Mouse (Mus musculus): ENCODE measurements around the gene Wasl. TPM values are rescaled to one million over a fixed set of nuclear protein-coding genes. Genes with fewer than 3 reads are reported as not detected.

Wasl gene
- polyA plus RNA-seq, 1 experiment: 39.3 TPM

DNA sequence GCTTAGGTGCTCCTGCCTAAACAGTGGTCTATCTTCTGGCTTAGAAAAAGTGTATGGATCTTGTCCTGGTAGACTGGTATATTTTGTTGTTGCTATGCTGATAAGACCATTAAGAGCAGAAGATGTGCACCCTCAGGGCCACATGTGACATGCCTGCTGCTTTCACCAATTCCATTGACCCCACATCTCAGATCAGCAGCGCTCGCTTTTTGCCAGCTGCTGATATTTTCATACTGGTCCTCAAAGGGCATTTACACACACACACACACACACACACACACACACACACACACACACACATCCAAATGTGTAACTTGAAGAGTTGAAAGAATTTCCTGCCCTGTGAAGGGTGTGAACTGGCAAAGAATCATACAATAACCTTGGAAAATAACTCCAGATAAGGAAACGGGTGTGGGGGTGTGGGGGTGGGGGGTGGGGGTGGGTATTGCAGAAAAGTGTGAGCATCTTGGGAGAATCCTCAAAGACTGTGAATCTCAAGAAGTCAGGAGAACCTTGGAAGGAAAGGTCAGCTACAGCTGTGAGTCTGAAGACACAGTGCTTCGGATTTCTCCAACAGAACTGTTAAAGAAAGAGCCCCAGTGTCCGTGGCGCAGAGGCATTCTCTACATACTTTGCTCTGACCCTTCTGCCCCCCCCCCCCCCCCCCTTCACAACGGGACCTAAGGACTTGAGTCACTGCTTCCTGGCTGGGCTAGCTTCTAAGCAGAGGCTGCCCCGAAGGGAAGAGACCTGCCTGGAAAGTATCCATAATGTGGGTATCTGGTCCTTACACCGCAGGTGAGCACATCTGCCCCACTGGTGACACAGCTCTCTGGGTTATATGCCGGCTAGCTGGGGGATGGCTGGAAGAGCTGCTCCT is 79.1 kb downstream of the Wasl start:
- 39% methylated on average over 10 of the region's 10 CpGs for WGBS
- H3K36me3 ChIP-seq (ENCODE audit: control insufficient read depth, insufficient read depth, low read length): no peaks in the 10 kb centered on the region

DNA sequence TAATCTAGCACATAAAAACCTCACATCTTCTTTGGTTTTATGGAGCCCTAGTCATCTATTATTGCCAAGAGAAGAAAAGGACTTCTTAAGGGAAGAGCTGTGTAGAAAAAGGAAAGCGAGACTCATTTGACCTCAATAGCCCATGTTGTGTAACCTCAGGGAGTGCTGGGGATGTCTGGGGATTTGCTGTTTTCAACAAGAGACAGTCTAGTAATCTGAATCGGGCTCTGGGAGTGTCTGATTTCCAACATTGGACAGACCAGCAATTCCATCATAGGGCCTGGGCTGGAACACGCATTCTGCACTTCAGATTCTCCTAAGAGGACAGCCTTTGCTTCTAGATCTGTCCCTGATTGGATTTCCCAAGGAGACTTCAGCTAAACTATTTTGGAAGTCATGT is 81.4 kb downstream of the Wasl start:
- no peaks in the 10 kb centered on the region for H3K36me3 ChIP-seq (ENCODE audit: control insufficient read depth, insufficient read depth, low read length)
- TF ChIP-seq CTCF (conservative IDR thresholded peaks at IDR 0.05; ENCODE audit: insufficient read depth, insufficient read length, low read depth, low read length) (no peak), POLR2A (IDR thresholded peaks at IDR 0.05; ENCODE audit: low read depth, low read length) (no peak)
- no peaks in the 10 kb centered on the region for H3K4me1 ChIP-seq (ENCODE audit: control insufficient read depth, insufficient read depth, low read length)
- WGBS: 73% methylated on average over 3 of the region's 3 CpGs
- DNase-seq: no peak
- H3K4me3 ChIP-seq (ENCODE audit: insufficient read depth, low read depth, low read length): no peak overlapping the region
- no peaks in the 10 kb centered on the region for H3K27me3 ChIP-seq (replicated peaks; ENCODE audit: control insufficient read depth, insufficient read depth, low read length)
- no peak overlapping the region for H3K27ac ChIP-seq (ENCODE audit: insufficient read depth, low read depth, low read length)

More for the DNA sequence above, 79.1 kb downstream of the Wasl start:
- Histone ChIP-seq H3K27me3 (replicated peaks; ENCODE audit: control insufficient read depth, insufficient read depth, low read length) (no peaks in the 10 kb centered on the region), H3K4me3 (ENCODE audit: insufficient read depth, low read depth, low read length) (no peak overlapping the region), H3K27ac (ENCODE audit: insufficient read depth, low read depth, low read length) (peak overlapping the region; percentile 87), H3K4me1 (ENCODE audit: control insufficient read depth, insufficient read depth, low read length) (no peaks in the 10 kb centered on the region)
- no peak for TF ChIP-seq POLR2A (IDR thresholded peaks at IDR 0.05; ENCODE audit: low read depth, low read length)
- TF ChIP-seq CTCF (conservative IDR thresholded peaks at IDR 0.05; ENCODE audit: insufficient read depth, insufficient read length, low read depth, low read length): no peak
- DNase-seq: peak; percentile 37

DNA sequence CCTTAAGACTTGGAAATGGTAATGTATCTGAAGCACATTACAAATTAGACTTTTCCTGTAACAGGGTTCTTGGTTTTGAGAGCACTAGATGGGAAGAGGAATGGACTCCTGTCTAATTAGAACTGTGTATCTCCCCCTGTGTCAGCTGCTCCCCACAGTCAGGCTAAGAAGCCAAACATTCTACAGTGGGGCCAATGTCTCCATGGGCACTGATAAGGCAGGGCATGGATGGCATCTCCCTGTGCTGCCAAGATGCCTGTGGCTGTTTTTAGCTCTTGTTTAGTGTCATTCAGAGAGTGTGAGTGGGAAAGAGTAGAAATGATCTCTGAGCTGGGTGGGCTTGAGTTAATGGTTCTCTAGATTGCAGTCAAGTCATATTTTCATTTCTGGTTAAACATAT is 91.5 kb downstream of the Wasl start:
- DNase-seq: no peak
- H3K27me3 ChIP-seq (replicated peaks; ENCODE audit: control insufficient read depth, insufficient read depth, low read length): no peaks in the 10 kb centered on the region
- TF ChIP-seq CTCF (conservative IDR thresholded peaks at IDR 0.05; ENCODE audit: insufficient read depth, insufficient read length, low read depth, low read length) (no peak), POLR2A (IDR thresholded peaks at IDR 0.05; ENCODE audit: low read depth, low read length) (no peak)
- H3K27ac ChIP-seq (ENCODE audit: insufficient read depth, low read depth, low read length): no peak overlapping the region
- H3K4me1 ChIP-seq (ENCODE audit: control insufficient read depth, insufficient read depth, low read length): no peaks in the 10 kb centered on the region; the same call in 1 of the 2 replicates
- no peaks in the 10 kb centered on the region for H3K36me3 ChIP-seq (ENCODE audit: control insufficient read depth, insufficient read depth, low read length)
- H3K4me3 ChIP-seq (ENCODE audit: insufficient read depth, low read depth, low read length): no peak overlapping the region

DNA sequence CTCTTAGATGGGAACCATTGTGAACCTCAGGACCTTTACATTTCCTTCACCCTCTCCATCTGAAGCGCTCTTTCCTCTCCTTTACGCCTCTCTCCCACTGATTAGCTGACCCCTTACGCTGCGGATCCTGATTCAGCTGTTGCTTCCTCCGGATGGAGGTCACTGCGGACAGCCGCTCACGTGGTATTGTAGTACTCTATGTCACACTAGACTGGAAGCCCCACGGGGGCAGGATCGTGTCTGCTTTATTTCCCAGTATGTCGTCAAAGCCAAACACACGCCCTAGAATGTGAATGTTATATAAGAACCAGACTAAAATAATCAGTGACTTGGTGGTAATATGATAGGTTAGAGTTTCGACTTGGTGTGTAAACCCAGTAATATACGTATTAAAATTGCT is 92.4 kb downstream of the Wasl start:
- Histone ChIP-seq H3K4me3 (ENCODE audit: insufficient read depth, low read depth, low read length) (no peak overlapping the region), H3K27ac (ENCODE audit: insufficient read depth, low read depth, low read length) (no peak overlapping the region), H3K4me1 (ENCODE audit: control insufficient read depth, insufficient read depth, low read length) (no peaks in the 10 kb centered on the region; the same call in 1 of the 2 replicates), H3K27me3 (replicated peaks; ENCODE audit: control insufficient read depth, insufficient read depth, low read length) (no peaks in the 10 kb centered on the region), H3K36me3 (ENCODE audit: control insufficient read depth, insufficient read depth, low read length) (no peaks in the 10 kb centered on the region)
- no peak for DNase-seq
- WGBS: 86% methylated on average over 14 of the region's 14 CpGs
- TF ChIP-seq CTCF (conservative IDR thresholded peaks at IDR 0.05; ENCODE audit: insufficient read depth, insufficient read length, low read depth, low read length): no peak
- no peak for TF ChIP-seq POLR2A (IDR thresholded peaks at IDR 0.05; ENCODE audit: low read depth, low read length)

DNA sequence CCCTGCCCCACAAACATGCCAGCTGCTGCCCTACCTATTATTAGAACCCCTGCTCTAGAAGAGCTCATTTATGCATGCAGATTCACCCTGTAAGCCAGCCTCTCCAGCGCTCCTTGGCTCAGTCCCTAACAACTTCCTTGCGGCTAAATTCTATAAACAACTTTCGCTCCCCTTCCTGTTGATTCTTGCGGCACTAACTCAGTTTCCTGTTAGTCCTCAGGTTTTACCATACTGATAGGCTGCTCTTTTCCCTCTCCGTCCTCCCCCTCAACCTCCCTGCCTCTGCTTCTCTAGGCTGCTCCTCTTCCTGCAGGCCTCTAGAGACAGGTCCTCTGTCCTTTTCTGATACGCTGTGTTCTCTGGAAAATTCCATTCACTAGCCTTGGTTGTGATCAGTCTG is 93.7 kb downstream of the Wasl start:
- DNase-seq: peak; percentile 73
- peak overlapping the region; percentile 95 for H3K27ac ChIP-seq (ENCODE audit: insufficient read depth, low read depth, low read length)
- no peak overlapping the region for H3K4me3 ChIP-seq (ENCODE audit: insufficient read depth, low read depth, low read length)
- H3K36me3 ChIP-seq (ENCODE audit: control insufficient read depth, insufficient read depth, low read length): no peaks in the 10 kb centered on the region
- TF ChIP-seq CTCF (conservative IDR thresholded peaks at IDR 0.05; ENCODE audit: insufficient read depth, insufficient read length, low read depth, low read length): no peak
- TF ChIP-seq POLR2A (IDR thresholded peaks at IDR 0.05; ENCODE audit: low read depth, low read length): no peak
- 52% methylated on average over 6 of the region's 6 CpGs for WGBS
- no peaks in the 10 kb centered on the region; the same call in 1 of the 2 replicates for H3K4me1 ChIP-seq (ENCODE audit: control insufficient read depth, insufficient read depth, low read length)
- no peaks in the 10 kb centered on the region for H3K27me3 ChIP-seq (replicated peaks; ENCODE audit: control insufficient read depth, insufficient read depth, low read length)

DNA sequence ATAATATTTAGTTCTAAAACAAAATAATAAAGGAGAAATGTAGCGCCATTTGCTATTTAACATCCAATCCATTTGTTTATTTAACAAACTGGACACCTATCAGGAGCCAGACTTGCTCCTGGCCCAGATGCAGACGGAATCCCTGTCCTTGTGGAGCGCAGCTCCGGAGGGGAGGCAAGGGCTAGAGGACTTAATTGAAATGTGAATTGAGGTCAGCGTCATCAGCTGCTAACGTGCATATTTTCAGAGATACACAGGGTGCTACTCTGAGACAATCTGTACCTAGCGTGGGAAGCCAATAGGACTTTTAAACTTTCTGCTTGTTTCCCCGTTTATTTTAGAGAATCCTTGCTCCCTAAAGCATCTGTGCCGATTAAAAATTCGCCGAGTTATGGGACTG is 94.5 kb downstream of the Wasl start:
- WGBS: 70% methylated on average over 11 of the region's 11 CpGs
- no peak for DNase-seq
- peak overlapping the region; percentile 56; the same call in 1 of the 2 replicates for H3K27ac ChIP-seq (ENCODE audit: insufficient read depth, low read depth, low read length)
- no peak overlapping the region for H3K4me3 ChIP-seq (ENCODE audit: insufficient read depth, low read depth, low read length)
- no peaks in the 10 kb centered on the region for H3K36me3 ChIP-seq (ENCODE audit: control insufficient read depth, insufficient read depth, low read length)
- no peak for TF ChIP-seq POLR2A (IDR thresholded peaks at IDR 0.05; ENCODE audit: low read depth, low read length)
- no peak for TF ChIP-seq CTCF (conservative IDR thresholded peaks at IDR 0.05; ENCODE audit: insufficient read depth, insufficient read length, low read depth, low read length)
- no peaks in the 10 kb centered on the region for H3K27me3 ChIP-seq (replicated peaks; ENCODE audit: control insufficient read depth, insufficient read depth, low read length)
- H3K4me1 ChIP-seq (ENCODE audit: control insufficient read depth, insufficient read depth, low read length): no peaks in the 10 kb centered on the region; the same call in 1 of the 2 replicates

DNA sequence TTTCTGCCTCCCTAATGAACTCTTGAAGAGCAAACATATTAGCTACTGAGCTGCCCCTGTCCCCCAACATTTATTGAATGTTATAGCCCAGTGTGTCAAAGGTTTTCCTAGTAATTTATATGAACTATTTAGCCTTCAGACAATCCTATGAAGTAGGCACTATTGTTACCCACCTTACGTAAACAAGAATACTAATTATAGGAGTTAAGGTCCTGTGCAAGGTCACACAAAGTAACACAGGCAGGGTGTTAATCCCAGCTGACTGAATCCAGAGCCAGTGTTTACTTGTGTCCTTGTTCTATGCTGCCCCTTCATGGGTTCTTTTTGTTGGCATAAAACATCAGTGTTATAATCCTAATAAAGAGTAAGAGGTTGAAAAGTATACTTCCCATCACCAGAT is 95.1 kb downstream of the Wasl start:
- Histone ChIP-seq H3K36me3 (ENCODE audit: control insufficient read depth, insufficient read depth, low read length) (no peaks in the 10 kb centered on the region), H3K27me3 (replicated peaks; ENCODE audit: control insufficient read depth, insufficient read depth, low read length) (no peaks in the 10 kb centered on the region), H3K4me1 (ENCODE audit: control insufficient read depth, insufficient read depth, low read length) (no peaks in the 10 kb centered on the region; the same call in 1 of the 2 replicates), H3K4me3 (ENCODE audit: insufficient read depth, low read depth, low read length) (no peak overlapping the region), H3K27ac (ENCODE audit: insufficient read depth, low read depth, low read length) (no peak overlapping the region; the same call in 1 of the 2 replicates)
- 78% methylated on average over 1 of the region's 1 CpGs for WGBS
- TF ChIP-seq POLR2A (IDR thresholded peaks at IDR 0.05; ENCODE audit: low read depth, low read length) (no peak), CTCF (conservative IDR thresholded peaks at IDR 0.05; ENCODE audit: insufficient read depth, insufficient read length, low read depth, low read length) (no peak)
- no peak for DNase-seq
